Mouse (Mus musculus): ENCODE data around the gene Dock6.

DNA sequence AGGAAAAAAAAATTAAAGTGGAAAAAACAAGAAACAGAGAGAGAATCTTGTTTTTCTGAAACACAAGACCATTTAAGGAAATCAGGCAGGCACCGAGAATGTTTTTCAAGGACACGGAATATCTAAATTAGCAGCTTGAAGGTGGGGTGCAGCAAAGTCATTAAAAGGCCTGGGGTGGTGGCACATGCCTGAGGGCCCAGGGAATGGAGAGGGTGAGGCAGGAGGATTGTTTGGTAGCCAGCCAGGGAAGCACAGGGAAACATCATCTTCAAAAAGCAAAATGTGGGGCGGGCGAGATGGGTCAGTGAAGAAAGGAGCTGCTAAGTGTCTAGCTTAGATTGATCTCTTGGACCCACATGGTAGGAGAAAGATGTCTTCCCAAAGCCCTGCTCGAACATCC, 64.8 kb downstream of the Dock6 start:
- no peak for TF ChIP-seq KAT2A (conservative IDR thresholded peaks at IDR 0.05; ENCODE audit: low read depth, low read length)
- no peak for TF ChIP-seq MXI1 (IDR thresholded peaks at IDR 0.05; ENCODE audit: low read depth, low read length)
- TF ChIP-seq POLR2A (IDR thresholded peaks at IDR 0.05; ENCODE audit: control insufficient read depth in 1 of 2, insufficient read depth in 1 of 2, low read depth in 1 of 2, low read length in 2 of 2, poor library complexity in 1 of 2): no peak
- no peak for TF ChIP-seq MYC (IDR thresholded peaks at IDR 0.05; ENCODE audit: low read depth, low read length)
- TF ChIP-seq ELF1 (IDR thresholded peaks at IDR 0.05; ENCODE audit: low read depth, low read length): no peak
- 0 out of 6 replicates have a peak, but pooled peaks of 1 of the 3 experiments have one; percentile 9 for TF ChIP-seq CTCF (IDR thresholded peaks at IDR 0.05 in 2 of 3, conservative IDR thresholded peaks at IDR 0.05 in 1 of 3; ENCODE audit: control insufficient read depth in 1 of 3, insufficient read depth in 1 of 3, low read depth in 2 of 3, low read length in 3 of 3, poor library complexity in 1 of 3, severe bottlenecking in 1 of 3)
- no peak for TF ChIP-seq CHD2 (IDR thresholded peaks at IDR 0.05; ENCODE audit: low read length)
- no peak for TF ChIP-seq RCOR1 (IDR thresholded peaks at IDR 0.05; ENCODE audit: low read depth, low read length)
- TF ChIP-seq MAFK (IDR thresholded peaks at IDR 0.05; ENCODE audit: borderline replicate concordance, low read depth, low read length): no peak
